Mouse (Mus musculus) liver, embryonic 15.5 days (tissue): ENCODE measurements around the gene Mtor. TPM values are rescaled to one million over a fixed set of nuclear protein-coding genes. Genes with fewer than 3 reads are reported as not detected.

Experiments used
- ATAC-seq: fragments of 200-750 bp; cut with Nextera tagmentation; 2 replicates; pipeline ENCODE4 v1.8.0; 2017; ENCODE audit warnings: moderate number of reproducible peaks, mild to moderate bottlenecking, moderate library complexity; ENCODE audit not compliant: insufficient read depth
- H3K27ac ChIP-seq: fragments of 300-500 bp; sonication (generic); replicated peaks from 2 replicates; pipeline ENCODE4 v1.5.1; 2015; ENCODE audit warnings: mild to moderate bottlenecking, inconsistent platforms
- H3K27me3 ChIP-seq: fragments of 300-500 bp; sonication (generic); 2 replicates; pipeline ENCODE4 v1.6.1; 2015; ENCODE audit warnings: mild to moderate bottlenecking, inconsistent platforms
- H3K36me3 ChIP-seq: fragments of 300-500 bp; sonication (generic); replicated peaks from 2 replicates; pipeline ENCODE4 v1.6.1; 2015; ENCODE audit warnings: moderate library complexity, mild to moderate bottlenecking, inconsistent platforms
- H3K4me1 ChIP-seq: fragments of 300-500 bp; sonication (generic); replicated peaks from 2 replicates; pipeline ENCODE4 v1.6.1; 2015; ENCODE audit warnings: inconsistent platforms
- H3K4me2 ChIP-seq: fragments of 300-500 bp; sonication (generic); 2 replicates; pipeline ENCODE4 v1.6.1; 2015; ENCODE audit warnings: moderate library complexity, mild to moderate bottlenecking, inconsistent platforms
- H3K4me3 ChIP-seq: fragments of 300-500 bp; sonication (generic); replicated peaks from 2 replicates; pipeline ENCODE4 v1.5.1; 2015; ENCODE audit warnings: mild to moderate bottlenecking, inconsistent platforms
- H3K9ac ChIP-seq: fragments of 300-500 bp; sonication (generic); 2 replicates; pipeline ENCODE4 v1.6.1; 2015; ENCODE audit warnings: moderate library complexity, mild to moderate bottlenecking, inconsistent platforms
- H3K9me3 ChIP-seq: fragments of 300-500 bp; sonication (generic); replicated peaks from 2 replicates; pipeline ENCODE4 v1.6.1; 2016; ENCODE audit warnings: inconsistent platforms
- WGBS: fragments of 180-500 bp; shearing (Covaris S2); methylation state at CpG from one replicate; pipeline ENCODE4 v1.1.7; 2015; ENCODE audit warnings: mixed read lengths; ENCODE audit not compliant: insufficient replicate concordance; 5-methylcytosine and 5-hydroxymethylcytosine counted together
- polyA plus RNA-seq: library from polyadenylated mRNA; unstranded; fragments of >200 nt; fragmentation: Nextera tagmentation; extraction: Ambion mirVana; gene quantifications from 2 replicates; pipeline ENCODE4 v1.2.1, GENCODE M21; 2015

Mtor gene
- polyA plus RNA-seq, 1 experiment from 2014 or later: 10.3 TPM

DNA sequence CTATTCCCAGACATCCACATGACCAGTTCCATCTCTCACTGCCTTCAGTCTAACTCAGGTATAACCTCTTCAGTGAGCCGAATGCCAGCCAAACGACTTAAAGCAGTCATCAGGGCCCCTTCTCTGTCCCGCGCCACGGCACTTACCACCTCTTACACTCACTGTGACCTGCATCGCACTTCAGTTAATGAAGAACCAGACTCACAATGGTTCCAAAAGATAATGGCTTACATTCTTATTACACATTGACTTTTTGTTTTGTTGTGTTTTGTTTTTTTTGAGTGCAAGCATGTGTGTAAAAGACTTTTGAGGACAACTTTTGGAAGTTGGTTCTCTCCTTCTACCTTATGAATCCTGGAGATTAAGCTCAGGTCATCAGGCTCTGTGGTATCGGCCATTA, 5.8 kb upstream of the Mtor start:
- 78% methylated on average over 7 of the region's 7 CpGs for WGBS
- Histone ChIP-seq H3K9me3 (no peaks in the 10 kb centered on the region), H3K4me1 (peaks cover 46% of the 10 kb centered on the region), H3K4me3 (no peak overlapping the region), H3K36me3 (0 out of 2 replicates have a peak, but pooled peaks cover 3% of the 10 kb centered on the region), H3K9ac (no peak overlapping the region), H3K27me3 (no peaks in the 10 kb centered on the region), H3K27ac (no peak overlapping the region), H3K4me2 (peak overlapping the region; percentile 87)
- ATAC-seq: no peak

DNA sequence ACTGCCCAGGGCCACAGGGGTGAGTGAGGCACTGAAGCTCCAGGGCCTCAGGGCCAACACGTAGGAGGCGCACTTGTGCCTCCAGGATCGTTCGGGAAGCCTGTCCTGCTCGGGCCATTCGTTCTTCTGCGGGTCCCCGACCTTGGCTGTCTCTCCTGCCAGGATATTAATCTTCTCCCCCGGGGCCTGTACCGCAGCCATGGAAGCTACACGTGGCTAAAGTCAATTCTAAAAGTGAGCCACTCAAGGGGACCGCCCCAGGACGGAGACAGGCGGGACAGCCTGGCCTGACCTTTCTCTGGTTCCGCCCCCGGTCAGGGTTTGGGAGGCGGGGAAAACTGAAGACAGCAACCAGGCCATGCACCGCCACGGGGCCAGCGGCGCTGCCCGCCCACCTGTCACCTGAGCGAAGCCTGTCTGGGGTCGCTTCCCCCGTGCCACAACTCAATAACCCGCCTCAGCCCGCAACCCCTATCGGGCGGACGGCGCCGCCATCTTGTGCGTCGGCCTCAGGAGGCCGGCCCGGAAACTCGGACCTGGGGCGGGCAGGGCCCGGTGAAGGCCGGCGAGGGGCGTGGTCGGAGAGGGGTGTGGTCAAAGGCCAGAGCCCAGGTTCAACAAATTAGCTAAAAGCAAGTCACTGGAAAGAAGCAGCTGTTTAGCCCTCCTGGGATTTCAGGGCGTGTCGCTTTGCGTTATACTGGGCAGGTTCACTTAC, 4.0 kb upstream of the Mtor start, which contains the start of gene Ubiad1:
Gene Ubiad1, minus strand, starts transcription at position 522 of the 718 bp plus-strand sequence.
- H3K4me1 ChIP-seq: peaks cover 55% of the 10 kb centered on the region
- peak; percentile 71 for ATAC-seq
- under 1% methylated on average over 46 of the region's 46 CpGs for WGBS

DNA sequence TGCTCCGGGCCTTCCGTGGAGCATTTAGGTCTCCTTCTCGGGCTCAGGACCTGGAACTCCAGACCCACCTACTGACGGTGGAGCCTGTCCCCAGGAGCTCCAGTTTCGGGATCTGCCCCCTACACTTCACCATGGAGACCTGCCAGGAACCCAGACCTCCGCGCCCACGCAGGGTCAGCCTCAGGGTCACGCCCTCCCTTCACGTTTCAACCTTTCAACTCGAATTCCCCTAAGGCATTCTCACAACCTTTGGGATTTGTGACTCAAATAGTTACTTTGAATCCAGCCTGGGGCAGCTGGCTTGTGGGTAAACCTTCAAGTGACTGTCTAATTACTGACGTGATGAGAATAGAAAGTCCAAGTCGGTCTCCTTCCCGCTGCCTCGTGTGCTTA, 438 bp downstream of the Mtor start:
- WGBS: under 1% methylated on average over 15 of the region's 15 CpGs
- Histone ChIP-seq H3K36me3 (peaks cover 18% of the 10 kb centered on the region), H3K4me1 (peaks cover 45% of the 10 kb centered on the region), H3K9me3 (no peaks in the 10 kb centered on the region), H3K4me3 (peak overlapping the region; percentile 92), H3K4me2 (peak overlapping the region; percentile 86), H3K9ac (peak overlapping the region; percentile 94), H3K27ac (peak overlapping the region; percentile 71), H3K27me3 (no peaks in the 10 kb centered on the region)
- ATAC-seq: peak; percentile 23

More for the DNA sequence above, 4.0 kb upstream of the Mtor start, which contains the start of gene Ubiad1:
- peak within 1 kb of the TSS; percentile 87 for H3K4me2 ChIP-seq
- H3K27ac ChIP-seq: peak within 1 kb of the TSS; percentile 80
- H3K9ac ChIP-seq: peak within 1 kb of the TSS; percentile 76
- H3K36me3 ChIP-seq: 0 out of 2 replicates have a peak, but pooled peaks cover 3% of the 10 kb centered on the region
- H3K27me3 ChIP-seq: no peaks in the 10 kb centered on the region
- H3K4me3 ChIP-seq: peak within 1 kb of the TSS; percentile 80
- no peaks in the 10 kb centered on the region for H3K9me3 ChIP-seq

DNA sequence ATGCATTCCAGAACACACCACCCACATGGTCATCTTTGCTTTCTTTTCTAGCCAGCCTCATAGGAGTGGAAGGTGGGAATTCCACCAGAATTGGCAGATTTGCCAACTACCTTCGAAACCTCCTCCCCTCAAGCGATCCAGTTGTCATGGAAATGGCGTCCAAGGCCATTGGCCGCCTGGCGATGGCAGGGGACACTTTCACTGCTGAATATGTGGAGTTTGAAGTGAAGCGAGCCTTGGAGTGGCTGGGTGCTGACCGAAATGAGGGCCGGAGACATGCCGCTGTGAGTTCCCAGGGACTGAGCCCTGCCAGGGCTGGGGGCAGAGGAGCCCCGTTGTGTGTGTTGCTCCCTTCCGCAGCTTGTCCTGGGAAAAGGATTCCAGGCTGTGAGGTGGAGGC, 5.3 kb downstream of the Mtor start:
- Histone ChIP-seq H3K27ac (no peak overlapping the region), H3K36me3 (peaks cover 67% of the 10 kb centered on the region), H3K9ac (no peak overlapping the region), H3K9me3 (no peaks in the 10 kb centered on the region), H3K27me3 (no peaks in the 10 kb centered on the region), H3K4me2 (no peak overlapping the region), H3K4me3 (no peak overlapping the region), H3K4me1 (peaks cover 20% of the 10 kb centered on the region)
- ATAC-seq: no peak
- 86% methylated on average over 11 of the region's 11 CpGs for whole genome bisulfite sequencing

DNA sequence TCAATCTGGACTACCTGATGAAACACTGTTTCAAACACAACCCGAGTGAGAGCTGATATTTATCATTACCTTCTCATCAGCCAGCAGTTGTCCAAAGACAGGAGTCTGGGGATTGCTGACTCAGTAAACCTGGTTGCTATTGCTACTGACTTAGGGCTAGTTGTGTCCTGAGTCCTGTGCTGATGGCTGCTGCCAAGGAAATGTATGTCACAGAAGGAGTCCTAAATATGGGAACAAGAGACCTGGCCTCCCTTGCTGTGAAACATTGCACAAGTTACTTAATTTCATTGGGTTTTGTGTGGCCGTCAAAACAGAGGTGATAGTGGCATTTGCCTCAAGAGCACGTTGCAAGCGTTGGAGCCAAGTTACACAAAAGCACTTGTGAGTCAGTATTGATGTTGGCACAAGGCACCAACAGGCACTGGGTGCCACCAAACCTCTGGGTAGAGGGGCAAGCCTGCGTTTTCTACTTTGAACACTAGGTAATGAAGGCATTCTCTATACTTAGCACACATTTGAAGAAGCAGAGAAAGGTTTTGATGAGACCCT, 7.1 kb downstream of the Mtor start:
- Histone ChIP-seq H3K4me3 (no peak overlapping the region), H3K9ac (no peak overlapping the region), H3K36me3 (peaks cover 81% of the 10 kb centered on the region), H3K27me3 (no peaks in the 10 kb centered on the region), H3K4me1 (peaks cover 5% of the 10 kb centered on the region; the same call in 1 of the 2 replicates), H3K27ac (no peak overlapping the region), H3K9me3 (no peaks in the 10 kb centered on the region), H3K4me2 (no peak overlapping the region)
- no peak for ATAC-seq
- WGBS: 67% methylated on average over 5 of the region's 5 CpGs

DNA sequence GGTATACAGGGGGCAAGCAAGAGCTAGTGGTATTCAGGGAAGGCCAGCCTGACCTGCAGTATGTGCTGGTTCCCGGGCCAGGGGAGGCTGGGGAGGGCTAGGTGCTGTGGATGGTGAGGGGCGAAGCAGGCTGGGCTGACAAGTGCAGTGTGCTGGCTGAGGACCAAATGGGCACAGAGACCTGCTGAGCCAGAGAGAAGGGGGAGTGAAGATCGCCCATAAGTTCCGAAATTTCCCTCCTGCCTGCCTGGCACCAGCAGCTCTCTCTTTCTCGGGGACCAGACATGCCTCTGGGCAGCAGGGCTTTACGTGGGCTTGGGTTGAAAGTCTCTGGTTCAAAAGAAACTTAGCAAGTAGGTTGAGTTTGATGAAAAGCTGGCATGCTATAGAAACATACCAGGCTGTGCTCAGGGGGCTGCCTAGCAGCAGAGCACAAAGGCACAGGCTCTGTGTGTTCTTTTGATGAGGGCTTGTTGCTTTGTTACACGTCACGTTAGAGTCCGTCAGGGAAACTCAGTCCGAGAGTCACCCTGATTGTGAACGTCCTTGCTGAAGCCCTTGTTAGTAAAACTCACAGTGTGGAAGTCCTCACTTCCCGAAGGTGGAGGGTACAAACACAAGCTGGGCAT, 12.4 kb downstream of the Mtor start:
- Histone ChIP-seq H3K9ac (no peak overlapping the region), H3K27ac (no peak overlapping the region), H3K4me1 (no peaks in the 10 kb centered on the region), H3K4me2 (no peak overlapping the region), H3K36me3 (peaks cover 95% of the 10 kb centered on the region), H3K9me3 (no peaks in the 10 kb centered on the region), H3K4me3 (no peak overlapping the region), H3K27me3 (no peaks in the 10 kb centered on the region)
- WGBS: 87% methylated on average over 12 of the region's 12 CpGs
- no peak for ATAC-seq

DNA sequence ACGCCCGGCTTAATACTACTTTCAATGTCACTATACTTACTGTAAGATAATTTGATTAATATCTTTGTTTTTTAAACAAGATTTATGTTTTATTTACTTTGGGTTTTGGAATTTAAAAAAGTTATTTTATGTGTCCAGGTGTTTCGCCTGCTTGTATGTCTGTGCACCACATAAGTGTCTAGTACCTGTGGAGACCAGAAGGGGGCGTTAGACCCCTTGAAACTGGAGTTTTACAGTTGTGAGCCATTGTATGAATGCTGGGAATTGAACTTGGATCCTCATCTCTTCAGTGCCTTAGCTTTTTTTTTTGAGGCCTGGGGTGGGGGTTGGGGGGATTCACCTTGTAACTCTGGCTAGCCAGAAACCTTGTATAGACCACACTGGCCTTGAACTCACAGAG, 13.4 kb downstream of the Mtor start:
- 73% methylated on average over 4 of the region's 4 CpGs for WGBS
- H3K9me3 ChIP-seq: no peaks in the 10 kb centered on the region
- no peak overlapping the region for H3K9ac ChIP-seq
- ATAC-seq: no peak
- H3K4me1 ChIP-seq: no peaks in the 10 kb centered on the region
- H3K27ac ChIP-seq: no peak overlapping the region
- no peak overlapping the region for H3K4me2 ChIP-seq
- H3K36me3 ChIP-seq: peaks cover 95% of the 10 kb centered on the region
- H3K4me3 ChIP-seq: no peak overlapping the region
- no peaks in the 10 kb centered on the region for H3K27me3 ChIP-seq

DNA sequence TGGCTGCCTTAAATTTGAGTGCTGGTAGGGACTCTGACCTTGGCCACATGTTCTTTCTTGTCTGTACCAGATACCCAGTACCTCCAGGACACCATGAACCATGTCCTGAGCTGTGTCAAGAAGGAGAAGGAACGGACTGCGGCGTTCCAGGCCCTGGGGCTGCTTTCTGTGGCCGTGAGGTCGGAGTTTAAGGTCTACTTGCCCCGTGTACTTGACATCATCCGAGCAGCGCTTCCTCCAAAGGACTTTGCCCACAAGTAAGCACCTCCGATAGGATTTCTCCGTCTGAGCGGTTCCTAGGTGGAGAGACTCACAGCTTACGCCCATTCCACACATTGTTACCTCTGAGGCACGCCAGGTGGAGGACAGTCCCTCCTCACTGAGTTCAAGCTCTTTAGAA, 14.3 kb downstream of the Mtor start:
- no peak overlapping the region for H3K4me2 ChIP-seq
- no peak for ATAC-seq
- no peak overlapping the region for H3K9ac ChIP-seq
- no peaks in the 10 kb centered on the region for H3K27me3 ChIP-seq
- H3K36me3 ChIP-seq: peaks cover 94% of the 10 kb centered on the region
- no peaks in the 10 kb centered on the region for H3K4me1 ChIP-seq
- no peak overlapping the region for H3K27ac ChIP-seq
- H3K9me3 ChIP-seq: no peaks in the 10 kb centered on the region
- 88% methylated on average over 13 of the region's 13 CpGs for WGBS
- no peak overlapping the region for H3K4me3 ChIP-seq

DNA sequence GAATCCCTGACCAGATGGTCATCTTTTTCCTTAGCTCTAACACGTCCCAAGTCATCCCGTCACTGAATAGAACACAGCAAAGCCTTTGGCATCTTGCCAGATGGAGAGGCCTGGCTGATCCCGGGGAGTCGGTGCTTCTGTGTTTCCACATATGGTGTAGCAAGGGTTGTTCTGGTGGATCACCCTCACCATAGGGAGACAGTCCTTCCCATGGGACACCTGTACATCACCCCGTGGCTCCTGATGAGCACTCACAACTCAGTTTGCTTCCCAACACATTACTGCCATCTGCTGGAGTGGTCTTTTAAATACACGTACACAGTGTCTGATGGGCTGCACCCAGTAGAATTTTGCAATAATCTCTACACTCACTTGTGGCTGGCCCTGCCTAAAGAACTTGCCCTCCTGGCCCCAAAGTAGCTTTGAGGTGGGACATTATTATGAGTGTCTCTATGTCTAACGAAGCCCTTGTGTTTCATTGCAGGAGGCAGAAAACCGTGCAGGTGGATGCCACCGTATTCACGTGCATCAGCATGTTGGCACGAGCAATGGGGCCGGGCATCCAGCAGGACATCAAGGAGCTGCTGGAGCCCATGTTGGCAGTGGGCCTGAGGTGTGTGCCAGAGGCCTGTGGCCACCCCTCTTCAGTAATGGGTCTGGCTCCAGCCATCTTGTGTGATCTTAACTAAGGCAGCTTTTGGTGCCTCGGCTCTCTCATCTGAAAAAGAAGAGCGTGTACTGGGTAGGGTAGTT, 15.0 kb downstream of the Mtor start:
- Histone ChIP-seq H3K36me3 (peaks cover 94% of the 10 kb centered on the region), H3K4me2 (no peak overlapping the region), H3K9ac (no peak overlapping the region), H3K4me3 (no peak overlapping the region), H3K27me3 (no peaks in the 10 kb centered on the region), H3K27ac (no peak overlapping the region), H3K4me1 (no peaks in the 10 kb centered on the region), H3K9me3 (no peaks in the 10 kb centered on the region)
- no peak for ATAC-seq
- 78% methylated on average over 14 of the region's 14 CpGs for WGBS

DNA sequence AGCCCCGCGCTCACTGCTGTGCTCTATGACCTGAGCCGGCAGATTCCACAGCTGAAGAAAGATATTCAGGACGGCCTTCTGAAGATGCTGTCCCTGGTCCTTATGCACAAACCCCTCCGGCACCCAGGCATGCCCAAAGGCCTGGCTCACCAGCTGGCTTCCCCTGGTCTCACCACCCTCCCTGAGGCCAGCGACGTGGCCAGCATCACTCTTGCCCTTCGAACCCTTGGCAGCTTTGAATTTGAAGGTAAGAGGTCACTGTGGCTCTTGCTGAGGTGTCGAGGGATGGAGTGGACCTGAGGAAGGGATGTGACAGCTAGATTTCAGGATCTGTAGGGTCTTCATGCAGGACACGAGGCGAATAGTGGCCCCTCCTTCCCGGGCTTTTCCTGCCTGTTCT, 15.9 kb downstream of the Mtor start:
- 81% methylated on average over 12 of the region's 12 CpGs for WGBS
- H3K27ac ChIP-seq: no peak overlapping the region
- ATAC-seq: no peak
- no peaks in the 10 kb centered on the region for H3K27me3 ChIP-seq
- no peaks in the 10 kb centered on the region for H3K4me1 ChIP-seq
- no peak overlapping the region for H3K4me2 ChIP-seq
- no peak overlapping the region for H3K4me3 ChIP-seq
- peaks cover 94% of the 10 kb centered on the region for H3K36me3 ChIP-seq
- H3K9ac ChIP-seq: no peak overlapping the region
- H3K9me3 ChIP-seq: no peaks in the 10 kb centered on the region

DNA sequence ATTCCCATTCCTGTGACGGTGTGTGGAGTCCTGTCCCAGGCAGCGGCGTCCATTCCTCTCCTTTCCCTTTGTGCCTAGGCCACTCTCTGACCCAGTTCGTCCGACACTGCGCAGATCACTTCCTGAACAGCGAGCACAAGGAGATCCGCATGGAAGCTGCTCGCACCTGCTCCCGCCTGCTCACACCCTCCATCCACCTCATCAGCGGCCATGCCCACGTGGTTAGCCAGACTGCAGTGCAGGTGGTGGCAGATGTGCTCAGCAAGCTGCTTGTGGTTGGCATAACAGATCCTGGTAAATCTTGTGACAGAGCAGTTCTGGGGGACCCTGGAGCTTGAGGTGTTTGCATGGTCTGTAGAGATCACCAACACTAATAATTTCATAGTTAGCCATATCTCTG, 16.5 kb downstream of the Mtor start:
- no peak overlapping the region for H3K4me3 ChIP-seq
- H3K36me3 ChIP-seq: peaks cover 94% of the 10 kb centered on the region
- no peaks in the 10 kb centered on the region for H3K4me1 ChIP-seq
- H3K27ac ChIP-seq: no peak overlapping the region
- H3K9ac ChIP-seq: no peak overlapping the region
- ATAC-seq: no peak
- no peaks in the 10 kb centered on the region for H3K27me3 ChIP-seq
- WGBS: 84% methylated on average over 12 of the region's 12 CpGs
- H3K9me3 ChIP-seq: no peaks in the 10 kb centered on the region
- no peak overlapping the region for H3K4me2 ChIP-seq
